Mouse (Mus musculus): ENCODE data around the gene Psmb3. TPM values are rescaled to one million over a fixed set of nuclear protein-coding genes. Genes with fewer than 3 reads are reported as not detected.
A peak's percentile ranks its signal among the peaks of the same experiment; 100 is the strongest.

Psmb3 gene
- polyA plus RNA-seq, 1 experiment from 2014 or later: 430 TPM

- Histone ChIP-seq H3K4me3 (ENCODE audit: control insufficient read depth in 1 of 2, insufficient read depth in 1 of 2, low read depth in 1 of 2, low read length in 2 of 2) (no peak overlapping the region), H3K4me1 (ENCODE audit: control insufficient read depth in 2 of 2, insufficient read depth in 2 of 2, low read length in 2 of 2) (peaks cover 12 to 17% of the 10 kb centered on the region in 2 experiments), H3K27me3 (ENCODE audit: control insufficient read depth, insufficient read depth, low read length) (no peaks in the 10 kb centered on the region), H3K9me3 (ENCODE audit: control insufficient read depth, low read length) (no peaks in the 10 kb centered on the region), H3K36me3 (ENCODE audit: control insufficient read depth, insufficient read depth, low read length) (no peaks in the 10 kb centered on the region), H3K27ac (replicated peaks in 1 of 2; ENCODE audit: control insufficient read depth in 1 of 2, insufficient read depth in 1 of 2, low read depth in 2 of 2, low read length in 2 of 2) (no peak overlapping the region; a peak in 1 of 4 replicates), H3K9ac (ENCODE audit: low read length) (peak overlapping the region; percentile 34; the same call in 1 of the 2 replicates), H3K4me2 (ENCODE audit: low read length) (no peak overlapping the region)
- WGBS: 43% methylated on average over 7 of the region's 7 CpGs
- ATAC-seq (ENCODE audit: insufficient number of reproducible peaks, insufficient read depth, low FRiP score, low read depth): no peak
Observed at GRCm38 (mm10) chr11:97740190-97740589, 37.0 kb downstream of the Psmb3 start.

DNA sequence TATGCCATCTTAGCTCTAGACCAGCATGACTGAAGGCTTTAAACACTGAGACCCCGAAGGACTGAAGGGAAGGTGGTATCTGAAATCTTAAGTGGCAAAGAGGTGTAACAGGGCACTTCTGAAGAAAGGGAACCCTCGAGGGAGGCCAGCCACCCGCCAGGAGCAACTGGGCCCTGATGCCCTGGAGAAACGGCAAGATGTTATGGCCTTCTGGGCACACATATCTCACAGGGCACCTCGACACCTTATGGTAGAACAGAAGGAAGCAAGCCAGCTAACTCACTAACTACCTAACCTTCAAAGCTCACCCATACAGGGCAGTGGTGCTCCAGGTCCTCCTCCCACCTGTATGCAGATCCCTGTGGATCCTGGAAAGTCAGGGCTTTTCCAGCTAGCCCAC, 39.0 kb downstream of the Psmb3 start:
- H3K4me2 ChIP-seq (ENCODE audit: low read length): no peak overlapping the region
- WGBS: 79% methylated on average over 5 of the region's 5 CpGs

DNA sequence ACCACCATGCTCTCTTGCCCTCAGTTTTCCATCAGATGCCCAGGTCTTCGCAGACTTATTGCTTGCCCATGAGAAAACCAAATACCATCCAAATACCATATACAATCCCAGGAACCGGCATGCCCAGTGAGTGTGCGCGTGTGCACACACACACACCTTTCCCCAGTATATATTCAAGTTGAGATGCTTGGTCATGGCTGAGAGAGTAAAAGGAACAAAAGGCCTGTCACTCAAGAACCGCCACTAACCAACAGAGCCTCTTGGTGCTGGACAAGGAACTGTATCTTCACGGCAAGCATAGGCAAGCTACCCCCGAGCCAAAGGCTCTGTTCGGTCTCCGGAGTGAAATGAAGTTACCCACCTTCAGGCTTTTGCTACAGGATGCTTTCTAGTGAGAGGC, 39.4 kb downstream of the Psmb3 start:
- peaks cover 15% of the 10 kb centered on the region for H3K36me3 ChIP-seq (ENCODE audit: control insufficient read depth, insufficient read depth, low read length)
- H3K27me3 ChIP-seq (ENCODE audit: control insufficient read depth, insufficient read depth, low read length): no peaks in the 10 kb centered on the region
- peak overlapping the region; percentile 94 for H3K4me2 ChIP-seq (ENCODE audit: low read length)
- no peaks in the 10 kb centered on the region for H3K9me3 ChIP-seq (ENCODE audit: control insufficient read depth, low read length)
- H3K27ac ChIP-seq (replicated peaks in 1 of 2; ENCODE audit: control insufficient read depth in 1 of 2, insufficient read depth in 1 of 2, low read depth in 2 of 2, low read length in 2 of 2): no peak overlapping the region
- peaks cover 12 to 19% of the 10 kb centered on the region in 2 experiments for H3K4me1 ChIP-seq (ENCODE audit: control insufficient read depth in 2 of 2, insufficient read depth in 2 of 2, low read length in 2 of 2)
- H3K4me3 ChIP-seq (ENCODE audit: control insufficient read depth in 1 of 2, insufficient read depth in 1 of 2, low read depth in 1 of 2, low read length in 2 of 2): no peak overlapping the region; a peak in 1 of 4 replicates
- ATAC-seq (ENCODE audit: insufficient number of reproducible peaks, insufficient read depth, low FRiP score, low read depth): no peak
- 83% methylated on average over 9 of the region's 9 CpGs for WGBS
- no peak overlapping the region; the same call in 1 of the 2 replicates for H3K9ac ChIP-seq (ENCODE audit: low read length)

More for the DNA sequence above, 39.0 kb downstream of the Psmb3 start:
- H3K4me1 ChIP-seq (ENCODE audit: control insufficient read depth in 2 of 2, insufficient read depth in 2 of 2, low read length in 2 of 2): peaks cover 12 to 19% of the 10 kb centered on the region in 2 experiments
- no peaks in the 10 kb centered on the region for H3K27me3 ChIP-seq (ENCODE audit: control insufficient read depth, insufficient read depth, low read length)
- H3K9ac ChIP-seq (ENCODE audit: low read length): no peak overlapping the region
- peaks cover 11% of the 10 kb centered on the region for H3K36me3 ChIP-seq (ENCODE audit: control insufficient read depth, insufficient read depth, low read length)
- H3K4me3 ChIP-seq (ENCODE audit: control insufficient read depth in 1 of 2, insufficient read depth in 1 of 2, low read depth in 1 of 2, low read length in 2 of 2): no peak overlapping the region
- no peak for ATAC-seq (ENCODE audit: insufficient number of reproducible peaks, insufficient read depth, low FRiP score, low read depth)
- no peak overlapping the region for H3K27ac ChIP-seq (replicated peaks in 1 of 2; ENCODE audit: control insufficient read depth in 1 of 2, insufficient read depth in 1 of 2, low read depth in 2 of 2, low read length in 2 of 2)
- H3K9me3 ChIP-seq (ENCODE audit: control insufficient read depth, low read length): no peaks in the 10 kb centered on the region

- peaks cover 12 to 19% of the 10 kb centered on the region in 2 experiments for H3K4me1 ChIP-seq (ENCODE audit: control insufficient read depth in 2 of 2, insufficient read depth in 2 of 2, low read length in 2 of 2)
- peak overlapping the region; percentile 70 to 83 for H3K4me3 ChIP-seq (ENCODE audit: control insufficient read depth in 1 of 2, insufficient read depth in 1 of 2, low read depth in 1 of 2, low read length in 2 of 2)
- peaks cover 23% of the 10 kb centered on the region for H3K36me3 ChIP-seq (ENCODE audit: control insufficient read depth, insufficient read depth, low read length)
- H3K27ac ChIP-seq (replicated peaks in 1 of 2; ENCODE audit: control insufficient read depth in 1 of 2, insufficient read depth in 1 of 2, low read depth in 2 of 2, low read length in 2 of 2): peak overlapping the region in 1 of 2 experiments; percentile 96; a peak in 1 of 4 replicates
- no peaks in the 10 kb centered on the region for H3K9me3 ChIP-seq (ENCODE audit: control insufficient read depth, low read length)
- H3K9ac ChIP-seq (ENCODE audit: low read length): peak overlapping the region; percentile 90
- WGBS: 31% methylated on average over 9 of the region's 9 CpGs
- no peak for ATAC-seq (ENCODE audit: insufficient number of reproducible peaks, insufficient read depth, low FRiP score, low read depth)
- H3K27me3 ChIP-seq (ENCODE audit: control insufficient read depth, insufficient read depth, low read length): no peaks in the 10 kb centered on the region
- H3K4me2 ChIP-seq (ENCODE audit: low read length): peak overlapping the region; percentile 94
Observed at GRCm38 (mm10) chr11:97743423-97743822, 40.2 kb downstream of the Psmb3 start.

GRCm38 (mm10) chr11:97744063-97744717, 41.0 kb downstream of the Psmb3 start, which contains the start of gene Pip4k2b:
Gene Pip4k2b, minus strand, starts transcription at chr11:97744704.
- H3K36me3 ChIP-seq (ENCODE audit: control insufficient read depth, insufficient read depth, low read length): peaks cover 31% of the 10 kb centered on the region
- peaks cover 12 to 19% of the 10 kb centered on the region in 2 experiments for H3K4me1 ChIP-seq (ENCODE audit: control insufficient read depth in 2 of 2, insufficient read depth in 2 of 2, low read length in 2 of 2)
- peak within 1 kb of the TSS; percentile 93 for H3K9ac ChIP-seq (ENCODE audit: low read length)
- peak; percentile 46 for ATAC-seq (ENCODE audit: insufficient number of reproducible peaks, insufficient read depth, low FRiP score, low read depth)
- H3K4me3 ChIP-seq (ENCODE audit: control insufficient read depth in 1 of 2, insufficient read depth in 1 of 2, low read depth in 1 of 2, low read length in 2 of 2): peak within 1 kb of the TSS; percentile 83 to 84
- peak within 1 kb of the TSS; percentile 96 to 98 for H3K27ac ChIP-seq (replicated peaks in 1 of 2; ENCODE audit: control insufficient read depth in 1 of 2, insufficient read depth in 1 of 2, low read depth in 2 of 2, low read length in 2 of 2)
- H3K27me3 ChIP-seq (ENCODE audit: control insufficient read depth, insufficient read depth, low read length): no peaks in the 10 kb centered on the region
- WGBS: 1% methylated on average over 62 of the region's 63 CpGs
- H3K9me3 ChIP-seq (ENCODE audit: control insufficient read depth, low read length): no peaks in the 10 kb centered on the region
- H3K4me2 ChIP-seq (ENCODE audit: low read length): peak within 1 kb of the TSS; percentile 94

DNA sequence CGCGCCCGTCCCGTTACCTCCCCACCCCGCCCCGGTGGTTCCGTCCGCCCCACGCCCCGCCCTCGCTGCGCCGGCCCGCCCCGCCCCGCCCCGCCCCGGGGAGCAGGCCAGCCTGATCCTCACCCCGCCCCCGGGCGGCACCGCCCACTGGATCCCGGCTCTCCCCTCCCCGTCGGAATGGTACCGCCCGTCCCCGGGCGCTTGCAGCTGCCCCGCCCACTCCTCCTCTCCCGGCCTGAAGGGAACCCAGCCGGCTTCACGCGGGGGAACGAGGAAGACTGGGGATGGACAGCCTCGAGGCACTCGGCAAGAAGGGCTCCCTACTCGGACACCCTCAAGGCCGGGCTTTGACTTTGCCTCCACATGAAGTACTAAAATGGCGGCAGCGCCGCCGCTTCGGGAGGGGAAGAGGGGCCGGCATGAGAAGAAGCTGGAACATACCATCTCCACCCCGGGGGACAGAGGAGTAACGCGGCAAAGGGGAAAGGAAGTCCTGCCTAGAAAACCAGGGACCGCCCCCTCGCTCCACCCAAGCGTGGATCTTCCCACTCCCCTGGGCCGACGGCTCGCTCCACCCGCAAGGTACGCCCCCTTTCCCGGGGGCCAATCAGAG, 41.6 kb downstream of the Psmb3 start:
- no peaks in the 10 kb centered on the region for H3K9me3 ChIP-seq (ENCODE audit: control insufficient read depth, low read length)
- under 1% methylated on average over 40 of the region's 57 CpGs for WGBS
- H3K4me3 ChIP-seq (ENCODE audit: control insufficient read depth in 1 of 2, insufficient read depth in 1 of 2, low read depth in 1 of 2, low read length in 2 of 2): peak overlapping the region; percentile 83 to 84
- H3K4me1 ChIP-seq (ENCODE audit: control insufficient read depth in 2 of 2, insufficient read depth in 2 of 2, low read length in 2 of 2): peaks cover 12 to 19% of the 10 kb centered on the region in 2 experiments
- peak overlapping the region; percentile 94 for H3K4me2 ChIP-seq (ENCODE audit: low read length)
- no peaks in the 10 kb centered on the region for H3K27me3 ChIP-seq (ENCODE audit: control insufficient read depth, insufficient read depth, low read length)
- peaks cover 37% of the 10 kb centered on the region for H3K36me3 ChIP-seq (ENCODE audit: control insufficient read depth, insufficient read depth, low read length)
- H3K9ac ChIP-seq (ENCODE audit: low read length): peak overlapping the region; percentile 93
- ATAC-seq (ENCODE audit: insufficient number of reproducible peaks, insufficient read depth, low FRiP score, low read depth): peak; percentile 96
- H3K27ac ChIP-seq (replicated peaks in 1 of 2; ENCODE audit: control insufficient read depth in 1 of 2, insufficient read depth in 1 of 2, low read depth in 2 of 2, low read length in 2 of 2): peak overlapping the region; percentile 96 to 98

- Histone ChIP-seq H3K4me1 (ENCODE audit: control insufficient read depth in 2 of 2, insufficient read depth in 2 of 2, low read length in 2 of 2) (peaks cover 12 to 19% of the 10 kb centered on the region in 2 experiments), H3K9me3 (ENCODE audit: control insufficient read depth, low read length) (no peaks in the 10 kb centered on the region), H3K4me2 (ENCODE audit: low read length) (peak overlapping the region; percentile 94), H3K4me3 (ENCODE audit: control insufficient read depth in 1 of 2, insufficient read depth in 1 of 2, low read depth in 1 of 2, low read length in 2 of 2) (peak overlapping the region; percentile 83 to 84), H3K9ac (ENCODE audit: low read length) (no peak overlapping the region; the same call in 1 of the 2 replicates), H3K27me3 (ENCODE audit: control insufficient read depth, insufficient read depth, low read length) (no peaks in the 10 kb centered on the region), H3K27ac (replicated peaks in 1 of 2; ENCODE audit: control insufficient read depth in 1 of 2, insufficient read depth in 1 of 2, low read depth in 2 of 2, low read length in 2 of 2) (no peak overlapping the region), H3K36me3 (ENCODE audit: control insufficient read depth, insufficient read depth, low read length) (peaks cover 42% of the 10 kb centered on the region)
- WGBS: 7% methylated on average over 13 of the region's 13 CpGs
- ATAC-seq (ENCODE audit: insufficient number of reproducible peaks, insufficient read depth, low FRiP score, low read depth): no peak
Observed at GRCm38 (mm10) chr11:97745331-97745721, 42.1 kb downstream of the Psmb3 start.

All from heart, embryonic 14.5 days (tissue).